In genomic region chr12:78133341-78133740, GRCm38 (mm10) we compare ENCODE assay signal across 14 mouse cellular contexts.
A peak's percentile ranks its signal among the peaks of the same experiment; 100 is the strongest.
DNase-seq lines count a peak whose midpoint lies in the region; ATAC-seq and TF ChIP-seq lines count a peak whose summit lies in the region.
"Had no signal": no experiment of that assay in that cellular context is flagged by ENCODE, and none has a peak within 500 bp of the region (broad histone marks: within the 10 kb centered on the region; RNA-seq: fewer than 3 reads in every experiment).

No protein-coding gene starts in this region.

- no peaks in the 10 kb centered on the region; the same call in 1 of the 2 replicates for H3K4me1 ChIP-seq in forebrain, embryonic 14.5 days (ENCODE audit: control insufficient read depth, insufficient read depth, low read length)
- peaks cover 12% of the 10 kb centered on the region; the same call in 1 of the 2 replicates for H3K4me1 ChIP-seq in forebrain, postnatal 0 days (ENCODE audit: insufficient read depth)
- H3K4me1 ChIP-seq in midbrain, postnatal 0 days (ENCODE audit: insufficient read depth, low read length): peaks cover 3% of the 10 kb centered on the region; the same call in 1 of the 2 replicates
- no peaks in the 10 kb centered on the region for H3K4me1 ChIP-seq in midbrain, embryonic 11.5 days (ENCODE audit: control insufficient read depth, insufficient read depth, low read length)
- H3K4me1 ChIP-seq: hindbrain, embryonic 15.5 days; neural tube, embryonic 12.5 days had no signal

- no peaks in the 10 kb centered on the region for H3K9me3 ChIP-seq in forebrain, embryonic 14.5 days (replicated peaks; ENCODE audit: control insufficient read depth, low read length)
- H3K9me3 ChIP-seq in forebrain, postnatal 0 days (ENCODE audit: low read length): no peaks in the 10 kb centered on the region
- no peaks in the 10 kb centered on the region for H3K9me3 ChIP-seq in midbrain, postnatal 0 days (ENCODE audit: low read length)
- H3K9me3 ChIP-seq in midbrain, embryonic 11.5 days (ENCODE audit: control insufficient read depth, low read length): no peaks in the 10 kb centered on the region
- H3K9me3 ChIP-seq: hindbrain, embryonic 15.5 days; neural tube, embryonic 12.5 days had no signal

- H3K4me2 ChIP-seq in forebrain, embryonic 14.5 days (ENCODE audit: low read length): no peak overlapping the region
- H3K4me2 ChIP-seq in forebrain, postnatal 0 days (ENCODE audit: low read depth): no peak overlapping the region
- H3K4me2 ChIP-seq in midbrain, postnatal 0 days (ENCODE audit: low read depth, low read length, poor library complexity, severe bottlenecking): no peak overlapping the region
- no peak overlapping the region for H3K4me2 ChIP-seq in midbrain, embryonic 11.5 days
- H3K4me2 ChIP-seq: hindbrain, embryonic 15.5 days; lung, embryonic 14.5 days; neural tube, embryonic 12.5 days had no signal

- 67% methylated on average over 9 of the region's 9 CpGs for WGBS in forebrain, embryonic 14.5 days
- WGBS in forebrain, postnatal 0 days: 71% methylated on average over 9 of the region's 9 CpGs
- WGBS in midbrain, postnatal 0 days: 70% methylated on average over 9 of the region's 9 CpGs
- 78% methylated on average over 9 of the region's 9 CpGs for WGBS in midbrain, embryonic 11.5 days

- H3K27me3 ChIP-seq in forebrain, embryonic 14.5 days (replicated peaks; ENCODE audit: control insufficient read depth, insufficient read depth, low read length): no peaks in the 10 kb centered on the region
- 0 out of 2 replicates have a peak, but pooled peaks cover 2% of the 10 kb centered on the region for H3K27me3 ChIP-seq in forebrain, postnatal 0 days (ENCODE audit: insufficient read depth, low read length)
- H3K27me3 ChIP-seq in midbrain, postnatal 0 days (ENCODE audit: insufficient read depth, low read length): no peaks in the 10 kb centered on the region
- no peaks in the 10 kb centered on the region for H3K27me3 ChIP-seq in midbrain, embryonic 11.5 days (ENCODE audit: control insufficient read depth, insufficient read depth, low read length)
- H3K27me3 ChIP-seq: hindbrain, embryonic 15.5 days; neural tube, embryonic 12.5 days had no signal

- H3K4me3 ChIP-seq in forebrain, embryonic 14.5 days (ENCODE audit: low read depth, low read length): no peak overlapping the region
- no peak overlapping the region for H3K4me3 ChIP-seq in forebrain, postnatal 0 days (ENCODE audit: low read depth, low read length)
- no peak overlapping the region for H3K4me3 ChIP-seq in midbrain, postnatal 0 days (ENCODE audit: low read depth, low read length)
- H3K4me3 ChIP-seq in midbrain, embryonic 11.5 days (ENCODE audit: low read depth, low read length): no peak overlapping the region
- H3K4me3 ChIP-seq: hindbrain, embryonic 15.5 days; neural tube, embryonic 12.5 days had no signal

- peak; percentile 13; the same call in 1 of the 2 replicates for ATAC-seq in forebrain, embryonic 14.5 days
- ATAC-seq in forebrain, postnatal 0 days: no peak
- no peak for ATAC-seq in midbrain, postnatal 0 days (ENCODE audit: low FRiP score)
- no peak for ATAC-seq in midbrain, embryonic 11.5 days (ENCODE audit: low FRiP score)

- no peak overlapping the region for H3K27ac ChIP-seq in forebrain, embryonic 14.5 days (ENCODE audit: low read depth, low read length)
- no peak overlapping the region for H3K27ac ChIP-seq in forebrain, postnatal 0 days (ENCODE audit: low read depth, low read length)
- no peak overlapping the region for H3K27ac ChIP-seq in midbrain, postnatal 0 days (ENCODE audit: low read depth, low read length)
- no peak overlapping the region for H3K27ac ChIP-seq in midbrain, embryonic 11.5 days (ENCODE audit: low read depth, low read length)
- H3K27ac ChIP-seq: hindbrain, embryonic 15.5 days; kidney, postnatal 0 days; neural tube, embryonic 12.5 days had no signal

- intact Hi-C loops in left cerebral cortex, postnatal 25 days (cut with DNase I): no loop called here

- no peak for TF ChIP-seq CTCF in forebrain, postnatal 0 days (IDR thresholded peaks at IDR 0.05; ENCODE audit: low read depth)
- no peak for TF ChIP-seq CTCF in midbrain, postnatal 0 days (IDR thresholded peaks at IDR 0.05)

- no peak overlapping the region for H3K9ac ChIP-seq in forebrain, embryonic 14.5 days (ENCODE audit: low read length)
- no peak overlapping the region for H3K9ac ChIP-seq in forebrain, postnatal 0 days
- no peak overlapping the region for H3K9ac ChIP-seq in midbrain, postnatal 0 days (replicated peaks; ENCODE audit: low read length, poor library complexity, severe bottlenecking)
- H3K9ac ChIP-seq in midbrain, embryonic 11.5 days (ENCODE audit: low read length): no peak overlapping the region
- H3K9ac ChIP-seq: hindbrain, embryonic 15.5 days; lung, embryonic 14.5 days; neural tube, embryonic 12.5 days had no signal

- no peaks in the 10 kb centered on the region for H3K36me3 ChIP-seq in forebrain, embryonic 14.5 days (ENCODE audit: control insufficient read depth, insufficient read depth, low read length)
- H3K36me3 ChIP-seq in forebrain, postnatal 0 days (ENCODE audit: insufficient read depth): no peaks in the 10 kb centered on the region
- no peaks in the 10 kb centered on the region for H3K36me3 ChIP-seq in midbrain, postnatal 0 days (ENCODE audit: insufficient read depth, low read length)
- no peaks in the 10 kb centered on the region for H3K36me3 ChIP-seq in midbrain, embryonic 11.5 days (ENCODE audit: control insufficient read depth, insufficient read depth, low read length)
- H3K36me3 ChIP-seq: hindbrain, embryonic 15.5 days; neural tube, embryonic 12.5 days had no signal

- DNase-seq in forebrain, embryonic 14.5 days (ENCODE audit: low spot score): peak; percentile 43
- no peak for DNase-seq in forebrain, postnatal 0 days
- peak; percentile 6 for DNase-seq in midbrain, postnatal 0 days (ENCODE audit: low spot score)
- no peak for DNase-seq in midbrain, embryonic 11.5 days (ENCODE audit: low spot score, missing footprints)
- DNase-seq in cerebellum, postnatal 36 days: peak; percentile 32 to 34
- DNase-seq in left cerebral cortex, postnatal 25 days (ENCODE audit: low spot score in 2 of 2): peak; percentile 5 to 18
- DNase-seq in spleen, postnatal 4 days (ENCODE audit: low spot score in 2 of 2): no peak
- no peak for DNase-seq in gastrocnemius, adult 18-20 months (ENCODE audit: low spot score)
- DNase-seq: adrenal gland, adult 2 months; lung, embryonic 14.5 days; thymus, postnatal 36 days had no signal

Comparison
In these comparisons a context has a peak if more than half of its experiments do, and no peak if none do; other contexts are left out.
1. DNase-seq: peak in forebrain, embryonic 14.5 days (single experiment), midbrain, postnatal 0 days (single experiment), cerebellum, postnatal 36 days (2 of 2) and left cerebral cortex, postnatal 25 days (2 of 2); none in forebrain, postnatal 0 days (single experiment), midbrain, embryonic 11.5 days (single experiment), spleen, postnatal 4 days (0 of 2) and gastrocnemius, adult 18-20 months (single experiment).